Mouse (Mus musculus): ENCODE data around the gene Fuk. TPM values are rescaled to one million over a fixed set of nuclear protein-coding genes. Genes with fewer than 3 reads are reported as not detected.

Gene Fuk
- polyA plus RNA-seq, 1 experiment, result 2.9 TPM

Other genes with a start within 250 kb of the Fuk start
- gene Mtss1l, start 181.0 kb downstream of the Fuk start, polyA plus RNA-seq (2012; ENCODE audit: insufficient read depth, insufficient read length, missing spikeins), result 7.1 and 10.8 TPM in 2 replicates
- 3.6 and 6.1 TPM in 2 replicates for gene Il34, start 96.6 kb downstream of the Fuk start, polyA plus RNA-seq (2012; ENCODE audit: insufficient read depth, insufficient read length, missing spikeins)
- gene Cog4, start 55.9 kb downstream of the Fuk start, polyA plus RNA-seq (2012; ENCODE audit: insufficient read depth, insufficient read length, missing spikeins), result 52.6 and 53.8 TPM in 2 replicates
- 8.6 and 13.7 TPM in 2 replicates for gene Sf3b3, start 55.7 kb downstream of the Fuk start, polyA plus RNA-seq (2012; ENCODE audit: insufficient read depth, insufficient read length, missing spikeins)
- gene St3gal2, start 17.4 kb upstream of the Fuk start, polyA plus RNA-seq (2012; ENCODE audit: insufficient read depth, insufficient read length, missing spikeins), result 3.6 and 4.1 TPM in 2 replicates
- 15.8 and 21.4 TPM in 2 replicates for gene Ddx19a, start 95.3 kb upstream of the Fuk start, polyA plus RNA-seq (2012; ENCODE audit: insufficient read depth, insufficient read length, missing spikeins)
- 2.8 and 3.7 TPM in 2 replicates for gene Ddx19b, start 129.3 kb upstream of the Fuk start, polyA plus RNA-seq (2012; ENCODE audit: insufficient read depth, insufficient read length, missing spikeins)
- gene Aars, start 130.7 kb upstream of the Fuk start, polyA plus RNA-seq (2012; ENCODE audit: insufficient read depth, insufficient read length, missing spikeins), result 27.1 and 45.8 TPM in 2 replicates
- not detected in 2 replicates for gene Exosc6, start 153.9 kb upstream of the Fuk start, polyA plus RNA-seq (2012; ENCODE audit: insufficient read depth, insufficient read length, missing spikeins)
- not detected in 2 replicates for gene Clec18a, start 189.9 kb upstream of the Fuk start, polyA plus RNA-seq (2012; ENCODE audit: insufficient read depth, insufficient read length, missing spikeins)
- gene Pdpr, start 192.1 kb upstream of the Fuk start, polyA plus RNA-seq (2012; ENCODE audit: insufficient read depth, insufficient read length, missing spikeins), result 21.3 and 50.5 TPM in 2 replicates

All from brown adipose tissue, adult 24 weeks (tissue).